Mouse (Mus musculus) liver, embryonic 16.5 days (tissue): ENCODE measurements around the gene Zfp141. TPM values are rescaled to one million over a fixed set of nuclear protein-coding genes. Genes with fewer than 3 reads are reported as not detected.
"Not testable (repeated sequence)": the region's sequence is repeated elsewhere in the genome, so short reads cannot be mapped to it uniquely, and the experiment has no call there.

Experiments
- ATAC-seq: fragments of 200-750 bp; cut with Nextera tagmentation; 2 replicates; pipeline ENCODE4 v1.8.0; 2017; ENCODE audit warnings: low read depth, mild to moderate bottlenecking, moderate number of reproducible peaks, moderate library complexity
- H3K27ac ChIP-seq: fragments of 300-500 bp; sonication (generic); 2 replicates; pipeline ENCODE4 v1.5.1; 2014; ENCODE audit warnings: mild to moderate bottlenecking, low read length
- H3K27me3 ChIP-seq: fragments of 300-500 bp; sonication (generic); 2 replicates; pipeline ENCODE4 v1.6.1; 2014; ENCODE audit warnings: low read depth, low read length, mixed read lengths; ENCODE audit not compliant: control insufficient read depth, insufficient read depth
- H3K36me3 ChIP-seq: fragments of 300-500 bp; sonication (generic); 2 replicates; pipeline ENCODE4 v1.6.1; 2014; ENCODE audit warnings: mild to moderate bottlenecking; ENCODE audit not compliant: control insufficient read depth, insufficient read depth
- H3K4me1 ChIP-seq: fragments of 300-500 bp; sonication (generic); 2 replicates; pipeline ENCODE4 v1.6.1; 2014; ENCODE audit warnings: low read depth, low read length, mixed read lengths; ENCODE audit not compliant: control insufficient read depth
- H3K4me2 ChIP-seq: fragments of 300-500 bp; sonication (generic); 2 replicates; pipeline ENCODE4 v1.6.1; 2014; ENCODE audit warnings: low read depth, low read length, mixed read lengths
- H3K4me3 ChIP-seq: fragments of 300-500 bp; sonication (generic); 2 replicates; pipeline ENCODE4 v1.5.1; 2014; ENCODE audit warnings: low read depth, mild to moderate bottlenecking, low read length
- H3K9ac ChIP-seq: fragments of 300-500 bp; sonication (generic); 2 replicates; pipeline ENCODE4 v1.6.1; 2014; ENCODE audit warnings: low read depth, low read length
- H3K9me3 ChIP-seq: fragments of 300-500 bp; sonication (generic); replicated peaks from 2 replicates; pipeline ENCODE4 v1.6.1; 2016; ENCODE audit warnings: low read length; ENCODE audit not compliant: control insufficient read depth
- WGBS: fragments of 180-500 bp; shearing (Covaris S2); extraction: QIAGEN DNeasy Blood & Tissue Kit; methylation state at CpG from one replicate; pipeline ENCODE4 v1.1.7; 2014; ENCODE audit not compliant: insufficient replicate concordance; 5-methylcytosine and 5-hydroxymethylcytosine counted together
- polyA plus RNA-seq: library from polyadenylated mRNA; unstranded; fragments of >200 nt; fragmentation: Nextera tagmentation; extraction: Ambion mirVana; gene quantifications from 2 replicates; pipeline ENCODE4 v1.2.1, GENCODE M21; 2015

Gene Zfp141
- polyA plus RNA-seq: 2.9 and 3.0 TPM in 2 replicates

- WGBS: under 1% methylated on average over 18 of the region's 18 CpGs
- H3K36me3 ChIP-seq, H3K4me1 ChIP-seq, H3K9me3 ChIP-seq, H3K27me3 ChIP-seq: not testable (repeated sequence)
- peak within 1 kb of the TSS; percentile 64 for H3K9ac ChIP-seq
- peak; percentile 94 for ATAC-seq
- H3K4me3 ChIP-seq: peak within 1 kb of the TSS; percentile 72
- peak within 1 kb of the TSS; percentile 60 for H3K4me2 ChIP-seq
- peak within 1 kb of the TSS; percentile 57 for H3K27ac ChIP-seq
Observed at GRCm38 (mm10) chr7:42505588-42505987, at the start of gene Zfp141. TSS of gene Zfp141 (minus strand) at chr7:42505740.

- no peak for ATAC-seq
- Histone ChIP-seq H3K9ac (no peak overlapping the region), H3K36me3 (no peaks in the 10 kb centered on the region), H3K27me3 (no peaks in the 10 kb centered on the region), H3K4me1 (no peaks in the 10 kb centered on the region), H3K4me2 (no peak overlapping the region), H3K4me3 (no peak overlapping the region), H3K27ac (no peak overlapping the region), H3K9me3 (no peaks in the 10 kb centered on the region; the same call in 1 of the 2 replicates)
- WGBS: 63% methylated on average over 3 of the region's 3 CpGs
Observed at GRCm38 (mm10) chr7:42551766-42552165, 46.2 kb upstream of the Zfp141 start.

GRCm38 (mm10) chr7:42505186-42505585 lies 354 bp downstream of the Zfp141 start:
- Histone ChIP-seq H3K4me1 (no peaks in the 10 kb centered on the region), H3K36me3 (no peaks in the 10 kb centered on the region), H3K27me3 (no peaks in the 10 kb centered on the region), H3K9ac (peak overlapping the region; percentile 64), H3K9me3 (no peaks in the 10 kb centered on the region), H3K4me3 (peak overlapping the region; percentile 72), H3K27ac (peak overlapping the region; percentile 57), H3K4me2 (peak overlapping the region; percentile 60)
- ATAC-seq: peak; percentile 61
- WGBS: 1% methylated on average over 20 of the region's 20 CpGs

GRCm38 (mm10) chr7:42498248-42498647 lies 7.3 kb downstream of the Zfp141 start:
- ATAC-seq: no peak
- 77% methylated on average over 5 of the region's 5 CpGs for WGBS
- Histone ChIP-seq H3K27me3 (no peaks in the 10 kb centered on the region), H3K4me3 (no peak overlapping the region), H3K36me3 (no peaks in the 10 kb centered on the region), H3K9ac (no peak overlapping the region), H3K9me3 (no peaks in the 10 kb centered on the region), H3K4me2 (no peak overlapping the region), H3K27ac (no peak overlapping the region), H3K4me1 (no peaks in the 10 kb centered on the region)

- Histone ChIP-seq H3K4me3 (no peak overlapping the region), H3K9me3 (no peaks in the 10 kb centered on the region), H3K27ac (no peak overlapping the region), H3K4me1 (no peaks in the 10 kb centered on the region), H3K4me2 (no peak overlapping the region), H3K36me3 (no peaks in the 10 kb centered on the region), H3K27me3 (no peaks in the 10 kb centered on the region), H3K9ac (no peak overlapping the region)
- 79% methylated on average over 9 of the region's 9 CpGs for WGBS
- no peak for ATAC-seq
Observed at GRCm38 (mm10) chr7:42497356-42497755, 8.2 kb downstream of the Zfp141 start.

- no peaks in the 10 kb centered on the region for H3K4me1 ChIP-seq
- ATAC-seq: no peak
- H3K27me3 ChIP-seq: no peaks in the 10 kb centered on the region
- H3K9me3 ChIP-seq: no peaks in the 10 kb centered on the region
- no peak overlapping the region for H3K4me3 ChIP-seq
- no peak overlapping the region for H3K27ac ChIP-seq
- WGBS: 42% methylated on average over 1 of the region's 1 CpGs
- H3K9ac ChIP-seq: no peak overlapping the region
- no peak overlapping the region for H3K4me2 ChIP-seq
- no peaks in the 10 kb centered on the region for H3K36me3 ChIP-seq
Observed at GRCm38 (mm10) chr7:42496202-42496601, 9.3 kb downstream of the Zfp141 start.

- Histone ChIP-seq H3K9ac (no peak overlapping the region), H3K4me2 (no peak overlapping the region), H3K4me3 (no peak overlapping the region), H3K27ac (no peak overlapping the region), H3K27me3 (no peaks in the 10 kb centered on the region), H3K4me1 (no peaks in the 10 kb centered on the region), H3K36me3 (peaks cover 6% of the 10 kb centered on the region; the same call in 1 of the 2 replicates), H3K9me3 (no peaks in the 10 kb centered on the region)
- WGBS: 52% methylated on average over 5 of the region's 5 CpGs
- ATAC-seq: no peak
Observed at GRCm38 (mm10) chr7:42490859-42491258, 14.7 kb downstream of the Zfp141 start.

- Histone ChIP-seq H3K27me3 (no peaks in the 10 kb centered on the region), H3K9ac (no peak overlapping the region), H3K4me1 (no peaks in the 10 kb centered on the region), H3K27ac (no peak overlapping the region), H3K9me3 (no peaks in the 10 kb centered on the region), H3K4me3 (no peak overlapping the region), H3K4me2 (no peak overlapping the region), H3K36me3 (peaks cover 6% of the 10 kb centered on the region; the same call in 1 of the 2 replicates)
- ATAC-seq: no peak
- 56% methylated on average over 4 of the region's 4 CpGs for WGBS
Observed at GRCm38 (mm10) chr7:42490358-42490757, 15.2 kb downstream of the Zfp141 start.

- ATAC-seq: no peak
- Histone ChIP-seq H3K4me1 (no peaks in the 10 kb centered on the region), H3K27ac (no peak overlapping the region), H3K36me3 (no peaks in the 10 kb centered on the region), H3K27me3 (no peaks in the 10 kb centered on the region), H3K9ac (no peak overlapping the region), H3K9me3 (no peaks in the 10 kb centered on the region; the same call in 1 of the 2 replicates), H3K4me2 (no peak overlapping the region), H3K4me3 (no peak overlapping the region)
- WGBS: 57% methylated on average over 4 of the region's 4 CpGs
Observed at GRCm38 (mm10) chr7:42454640-42455039, 50.9 kb downstream of the Zfp141 start.
